Mouse (Mus musculus) hindbrain, embryonic 14.5 days (tissue): ENCODE data around the gene Nelfa. TPM values are rescaled to one million over a fixed set of nuclear protein-coding genes. Genes with fewer than 3 reads are reported as not detected.

Source experiments
- ATAC-seq: fragments of 200-750 bp; cut with Nextera tagmentation; 2 replicates; pipeline ENCODE4 v1.8.0; 2017; ENCODE audit warnings: moderate number of reproducible peaks, mild to moderate bottlenecking, moderate TSS enrichment, moderate library complexity; ENCODE audit not compliant: low FRiP score
- DNase-seq: peaks from one replicate; pipeline ENCODE4 v3.0.0-alpha.2; 2015; ENCODE audit warnings: low spot score
- H3K27ac ChIP-seq: fragments of 300-500 bp; sonication (generic); 2 replicates; pipeline ENCODE4 v1.5.1; 2014; ENCODE audit warnings: mild to moderate bottlenecking, moderate library complexity
- H3K27me3 ChIP-seq: fragments of 300-500 bp; sonication (generic); 2 replicates; pipeline ENCODE4 v1.6.1; 2014; ENCODE audit warnings: mild to moderate bottlenecking, low read length, mixed read lengths; ENCODE audit not compliant: control insufficient read depth, insufficient read depth
- H3K36me3 ChIP-seq: fragments of 300-500 bp; sonication (generic); replicated peaks from 2 replicates; pipeline ENCODE4 v1.6.1; 2014; ENCODE audit not compliant: control insufficient read depth, insufficient read depth
- H3K4me1 ChIP-seq: fragments of 300-500 bp; sonication (generic); replicated peaks from 2 replicates; pipeline ENCODE4 v1.6.1; 2014; ENCODE audit warnings: antibody characterized with exemption, low read length, mixed read lengths; ENCODE audit not compliant: control insufficient read depth, insufficient read depth
- H3K4me2 ChIP-seq: fragments of 300-500 bp; sonication (generic); replicated peaks from 2 replicates; pipeline ENCODE4 v1.6.1; 2014; ENCODE audit warnings: mild to moderate bottlenecking, moderate library complexity
- H3K4me3 ChIP-seq: fragments of 300-500 bp; sonication (generic); replicated peaks from 2 replicates; pipeline ENCODE4 v1.5.1; 2014; ENCODE audit warnings: mild to moderate bottlenecking, low read length
- H3K9ac ChIP-seq: fragments of 300-500 bp; sonication (generic); 2 replicates; pipeline ENCODE4 v1.6.1; 2014
- H3K9me3 ChIP-seq: fragments of 300-500 bp; sonication (generic); 2 replicates; pipeline ENCODE4 v1.6.1; 2016; ENCODE audit warnings: low read length; ENCODE audit not compliant: control insufficient read depth
- WGBS: fragments of 180-500 bp; shearing (Covaris S2); extraction: QIAGEN DNeasy Blood & Tissue Kit; methylation state at CpG from one replicate; pipeline ENCODE4 v1.1.7; 2014; 5-methylcytosine and 5-hydroxymethylcytosine counted together
- microRNA-seq: library from miRNA; unstranded; fragments of <30 nt; microRNA quantifications from one replicate; pipeline ENCODE4, GENCODE M21; 2016
- polyA plus RNA-seq: library from polyadenylated mRNA; unstranded; fragments of >200 nt; fragmentation: Nextera tagmentation; extraction: Ambion mirVana; gene quantifications from 2 replicates; pipeline ENCODE4 v1.2.1, GENCODE M21; 2014

Nelfa gene
- polyA plus RNA-seq, 1 experiment from 2014 or later: 35.5 TPM

DNA sequence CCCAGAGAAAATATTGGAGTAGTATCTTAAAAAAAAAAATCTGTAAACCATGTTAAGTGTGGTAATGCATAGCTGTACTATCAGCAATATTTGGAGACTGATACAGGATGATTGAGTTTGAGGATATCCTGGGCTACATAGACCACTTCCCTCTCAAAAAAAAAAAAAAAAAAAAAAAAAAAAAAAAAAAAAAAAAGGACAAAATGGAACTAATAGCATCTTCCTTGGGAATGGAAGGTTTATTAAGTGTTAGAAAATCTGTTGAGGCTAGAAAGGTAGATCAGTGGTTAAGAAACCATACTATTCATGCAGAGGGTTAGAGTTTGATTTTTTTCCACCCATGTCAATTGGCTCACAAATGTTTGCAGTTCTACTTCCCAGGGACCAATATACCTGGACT lies 78.5 kb downstream of the Nelfa start:
- Histone ChIP-seq H3K4me2 (no peak overlapping the region), H3K9me3 (no peaks in the 10 kb centered on the region), H3K4me1 (no peaks in the 10 kb centered on the region), H3K27ac (no peak overlapping the region), H3K4me3 (no peak overlapping the region), H3K36me3 (peaks cover 83% of the 10 kb centered on the region), H3K27me3 (no peaks in the 10 kb centered on the region), H3K9ac (no peak overlapping the region)
- no peak for DNase-seq
- ATAC-seq: no peak

- H3K4me1 ChIP-seq: no peaks in the 10 kb centered on the region
- DNase-seq: no peak
- no peak for ATAC-seq
Observed at GRCm38 (mm10) chr5:33854019-33854418, 82.2 kb downstream of the Nelfa start.

GRCm38 (mm10) chr5:33853086-33853485 lies 83.1 kb downstream of the Nelfa start:
- H3K9me3 ChIP-seq: no peaks in the 10 kb centered on the region
- DNase-seq (no peak), ATAC-seq (no peak)
- no peak overlapping the region for H3K4me2 ChIP-seq
- H3K4me3 ChIP-seq: no peak overlapping the region
- 94% methylated on average over 1 of the region's 1 CpGs for WGBS
- H3K27ac ChIP-seq: no peak overlapping the region
- no peak overlapping the region for H3K9ac ChIP-seq
- no peaks in the 10 kb centered on the region for H3K4me1 ChIP-seq
- H3K36me3 ChIP-seq: peaks cover 56% of the 10 kb centered on the region
- H3K27me3 ChIP-seq: no peaks in the 10 kb centered on the region

More at GRCm38 (mm10) chr5:33854019-33854418, 82.2 kb downstream of the Nelfa start:
- peaks cover 62% of the 10 kb centered on the region for H3K36me3 ChIP-seq
- H3K27ac ChIP-seq: no peak overlapping the region
- no peak overlapping the region for H3K4me2 ChIP-seq
- no peaks in the 10 kb centered on the region for H3K9me3 ChIP-seq
- H3K4me3 ChIP-seq: no peak overlapping the region
- H3K27me3 ChIP-seq: no peaks in the 10 kb centered on the region
- 81% methylated on average over 2 of the region's 2 CpGs for WGBS
- no peak overlapping the region for H3K9ac ChIP-seq

DNA sequence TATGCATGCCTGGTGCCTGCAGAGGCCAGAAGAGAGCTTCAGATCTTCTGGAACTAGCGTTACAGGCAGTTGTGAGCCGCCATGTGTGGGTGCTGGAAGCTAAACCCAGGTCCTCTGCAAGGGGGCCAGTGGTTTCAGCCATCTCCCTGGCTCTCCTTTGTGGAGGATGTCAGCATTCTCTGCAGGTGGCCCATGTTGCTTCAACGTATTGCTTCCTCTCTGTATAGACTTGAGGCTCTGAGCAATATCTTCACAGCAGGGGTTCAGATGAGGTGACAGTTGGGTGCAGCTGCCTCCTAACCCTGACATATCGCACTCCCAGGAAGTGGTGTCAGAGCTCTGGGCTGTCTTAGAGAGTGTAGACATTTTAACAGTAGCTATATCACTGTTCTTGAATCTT lies 84.7 kb downstream of the Nelfa start:
- Histone ChIP-seq H3K9ac (no peak overlapping the region), H3K4me3 (no peak overlapping the region), H3K27ac (no peak overlapping the region), H3K4me1 (no peaks in the 10 kb centered on the region), H3K4me2 (no peak overlapping the region), H3K36me3 (peaks cover 42% of the 10 kb centered on the region), H3K27me3 (no peaks in the 10 kb centered on the region), H3K9me3 (no peaks in the 10 kb centered on the region)
- no peak for DNase-seq
- 86% methylated on average over 4 of the region's 4 CpGs for WGBS
- no peak for ATAC-seq

Small RNA genes lying within 50 kb of the gene (microRNA-seq; reads per million reads assigned to microRNA genes)
- gene Mir7024: 0.48 reads per million

Other genes with a start within 250 kb of the Nelfa start
- 46.5 and 47.2 TPM in 2 replicates for gene Fgfr3, start 214.7 kb downstream of the Nelfa start, polyA plus RNA-seq
- gene Letm1, start 153.6 kb downstream of the Nelfa start, polyA plus RNA-seq: 73.3 and 79.1 TPM in 2 replicates
- gene Nsd2, start 115.7 kb downstream of the Nelfa start, polyA plus RNA-seq: 102 and 106 TPM in 2 replicates
- gene Gm1673, start 47.0 kb upstream of the Nelfa start, polyA plus RNA-seq: 425 and 498 TPM in 2 replicates
- 3.9 and 4.5 TPM in 2 replicates for gene Nat8l, start 59.6 kb upstream of the Nelfa start, polyA plus RNA-seq
- 0.47 and 0.98 TPM in 2 replicates for gene Poln, start 233.0 kb upstream of the Nelfa start, polyA plus RNA-seq
- gene Haus3, start 233.1 kb upstream of the Nelfa start, polyA plus RNA-seq: 12.1 and 14.1 TPM in 2 replicates